Mouse (Mus musculus) hindbrain, embryonic 12.5 days (tissue): Measurements from ENCODE around the gene Zfp69. TPM values are rescaled to one million over a fixed set of nuclear protein-coding genes. Genes with fewer than 3 reads are reported as not detected.

ENCODE experiments used
- ATAC-seq: fragments of 200-750 bp; cut with Nextera tagmentation; 2 replicates; pipeline ENCODE4 v1.8.0; 2017; ENCODE audit warnings: moderate TSS enrichment; ENCODE audit not compliant: low FRiP score
- H3K27ac ChIP-seq: fragments of 300-500 bp; sonication (generic); 2 replicates; pipeline ENCODE4 v1.5.1; 2016; ENCODE audit warnings: mild to moderate bottlenecking
- H3K27me3 ChIP-seq: fragments of 300-500 bp; sonication (generic); 2 replicates; pipeline ENCODE4 v1.6.1; 2016; ENCODE audit warnings: mild to moderate bottlenecking
- H3K36me3 ChIP-seq: fragments of 300-500 bp; sonication (generic); 2 replicates; pipeline ENCODE4 v1.6.1; 2016; ENCODE audit warnings: mild to moderate bottlenecking
- H3K4me1 ChIP-seq: fragments of 300-500 bp; sonication (generic); 2 replicates; pipeline ENCODE4 v1.6.1; 2016
- H3K4me2 ChIP-seq: fragments of 300-500 bp; sonication (generic); replicated peaks from 2 replicates; pipeline ENCODE4 v1.6.1; 2016; ENCODE audit warnings: mild to moderate bottlenecking
- H3K4me3 ChIP-seq: fragments of 300-500 bp; sonication (generic); 2 replicates; pipeline ENCODE4 v1.5.1; 2016; ENCODE audit warnings: mild to moderate bottlenecking
- H3K9ac ChIP-seq: fragments of 300-500 bp; sonication (generic); 2 replicates; pipeline ENCODE4 v1.6.1; 2016; ENCODE audit warnings: mild to moderate bottlenecking, moderate library complexity
- H3K9me3 ChIP-seq: fragments of 300-500 bp; sonication (generic); replicated peaks from 2 replicates; pipeline ENCODE4 v1.6.1; 2016; ENCODE audit warnings: mild to moderate bottlenecking
- WGBS: fragments of 180-500 bp; shearing (Covaris S2); methylation state at CpG from one replicate; pipeline ENCODE4 v1.1.7; 2016; 5-methylcytosine and 5-hydroxymethylcytosine counted together
- polyA plus RNA-seq: library from polyadenylated mRNA; unstranded; fragments of >200 nt; fragmentation: Nextera tagmentation; extraction: Ambion mirVana; gene quantifications from 2 replicates; pipeline ENCODE4 v1.2.1, GENCODE M21; 2016

The Zfp69 gene
- polyA plus RNA-seq, 1 experiment from 2014 or later, result 10.1 TPM

DNA sequence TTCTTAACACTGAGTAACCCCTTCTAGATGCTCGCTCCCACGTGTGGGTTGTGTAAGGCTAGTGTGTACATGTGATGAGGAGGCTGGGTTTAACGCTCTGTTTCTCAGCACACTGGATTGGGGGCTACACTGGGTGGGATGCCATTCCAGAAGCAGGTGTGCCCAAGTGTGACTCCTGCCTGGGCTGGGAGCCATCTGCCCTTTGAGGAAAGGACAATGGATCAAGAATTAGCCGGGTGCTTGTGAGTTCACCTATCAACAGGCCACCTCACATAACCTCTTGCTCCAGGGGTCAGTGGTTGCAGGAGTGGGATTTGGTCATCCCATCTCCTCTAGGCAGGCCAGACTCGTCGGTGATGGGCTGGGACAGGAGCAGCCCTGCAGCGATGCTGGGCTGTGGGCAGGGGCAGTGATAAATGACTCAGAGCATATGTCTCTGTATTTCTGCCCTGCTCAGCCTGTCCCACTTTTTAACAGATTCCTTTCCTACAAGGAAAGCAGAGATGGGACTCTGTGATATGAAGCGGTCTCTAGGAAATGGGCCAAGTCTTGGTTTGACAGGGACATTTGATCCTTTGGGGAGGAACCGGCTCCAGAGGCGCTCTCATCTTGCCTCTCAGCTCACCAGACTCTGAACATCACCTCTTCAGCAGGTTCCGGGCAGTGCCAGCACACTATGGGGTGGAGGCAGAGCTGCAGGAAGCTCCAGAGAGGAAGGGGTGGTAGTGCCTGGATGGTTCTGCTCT is 57.7 kb downstream of the Zfp69 start:
- H3K4me3 ChIP-seq, result no peak overlapping the region
- H3K27me3 ChIP-seq, result 0 out of 2 replicates have a peak, but pooled peaks cover 2% of the 10 kb centered on the region
- WGBS, result 77% methylated on average over 11 of the region's 11 CpGs
- H3K4me1 ChIP-seq, result peaks cover 20% of the 10 kb centered on the region
- H3K27ac ChIP-seq, result no peak overlapping the region
- H3K9ac ChIP-seq, result no peak overlapping the region
- no peaks in the 10 kb centered on the region for H3K9me3 ChIP-seq
- H3K4me2 ChIP-seq, result no peak overlapping the region
- H3K36me3 ChIP-seq, result no peaks in the 10 kb centered on the region
- ATAC-seq, result no peak

DNA sequence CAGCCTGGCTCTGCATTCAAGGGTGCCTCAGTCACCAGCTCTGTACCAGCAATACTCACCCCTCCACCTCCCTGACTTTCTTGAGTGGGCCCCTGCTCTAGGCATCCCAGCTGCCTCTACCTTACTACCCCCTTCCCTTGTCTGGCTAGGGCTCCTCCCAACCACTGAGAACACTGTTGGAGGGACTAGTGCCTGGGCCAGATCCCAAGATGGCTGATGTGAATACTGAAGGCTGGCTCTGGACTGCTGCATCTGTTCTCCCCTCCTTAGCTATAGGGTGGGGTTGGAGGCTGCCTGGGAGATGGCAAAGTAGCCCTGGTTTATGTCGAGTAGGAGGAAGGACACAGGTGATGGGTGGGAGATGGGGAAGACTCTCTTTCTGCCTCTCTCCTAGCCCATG is 59.0 kb downstream of the Zfp69 start:
- H3K9me3 ChIP-seq, result no peaks in the 10 kb centered on the region
- whole genome bisulfite sequencing, result 74% methylated on average over 1 of the region's 1 CpGs
- H3K9ac ChIP-seq, result no peak overlapping the region
- no peaks in the 10 kb centered on the region for H3K36me3 ChIP-seq
- no peak overlapping the region for H3K4me3 ChIP-seq
- H3K4me1 ChIP-seq, result peaks cover 20% of the 10 kb centered on the region
- H3K27me3 ChIP-seq, result 0 out of 2 replicates have a peak, but pooled peaks cover 2% of the 10 kb centered on the region
- no peak for ATAC-seq
- no peak overlapping the region for H3K27ac ChIP-seq
- H3K4me2 ChIP-seq, result no peak overlapping the region

DNA sequence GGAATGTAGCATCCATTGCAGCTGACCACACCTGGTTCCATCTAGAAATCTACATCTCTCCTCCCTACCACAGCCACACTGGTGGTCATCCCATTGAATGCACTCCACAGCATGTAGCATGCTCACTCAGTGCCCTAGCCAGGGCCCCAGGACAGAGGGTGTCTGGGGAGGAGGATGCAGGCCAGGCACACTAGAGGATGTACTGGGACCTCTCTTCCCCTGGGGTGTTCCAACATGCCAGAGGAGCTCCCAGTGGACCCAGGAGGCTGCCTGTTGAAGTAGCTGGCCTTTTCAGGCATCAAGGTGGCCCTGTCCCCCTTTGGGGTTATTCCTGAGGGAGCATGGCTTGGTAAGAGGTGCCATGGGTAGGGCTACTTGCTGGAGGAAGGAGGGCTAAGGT is 59.5 kb downstream of the Zfp69 start:
- H3K9me3 ChIP-seq, result no peaks in the 10 kb centered on the region
- H3K9ac ChIP-seq, result no peak overlapping the region
- no peak overlapping the region for H3K27ac ChIP-seq
- H3K36me3 ChIP-seq, result no peaks in the 10 kb centered on the region
- peaks cover 20% of the 10 kb centered on the region for H3K4me1 ChIP-seq
- ATAC-seq, result no peak
- 0 out of 2 replicates have a peak, but pooled peaks cover 2% of the 10 kb centered on the region for H3K27me3 ChIP-seq
- H3K4me2 ChIP-seq, result no peak overlapping the region
- no peak overlapping the region for H3K4me3 ChIP-seq

DNA sequence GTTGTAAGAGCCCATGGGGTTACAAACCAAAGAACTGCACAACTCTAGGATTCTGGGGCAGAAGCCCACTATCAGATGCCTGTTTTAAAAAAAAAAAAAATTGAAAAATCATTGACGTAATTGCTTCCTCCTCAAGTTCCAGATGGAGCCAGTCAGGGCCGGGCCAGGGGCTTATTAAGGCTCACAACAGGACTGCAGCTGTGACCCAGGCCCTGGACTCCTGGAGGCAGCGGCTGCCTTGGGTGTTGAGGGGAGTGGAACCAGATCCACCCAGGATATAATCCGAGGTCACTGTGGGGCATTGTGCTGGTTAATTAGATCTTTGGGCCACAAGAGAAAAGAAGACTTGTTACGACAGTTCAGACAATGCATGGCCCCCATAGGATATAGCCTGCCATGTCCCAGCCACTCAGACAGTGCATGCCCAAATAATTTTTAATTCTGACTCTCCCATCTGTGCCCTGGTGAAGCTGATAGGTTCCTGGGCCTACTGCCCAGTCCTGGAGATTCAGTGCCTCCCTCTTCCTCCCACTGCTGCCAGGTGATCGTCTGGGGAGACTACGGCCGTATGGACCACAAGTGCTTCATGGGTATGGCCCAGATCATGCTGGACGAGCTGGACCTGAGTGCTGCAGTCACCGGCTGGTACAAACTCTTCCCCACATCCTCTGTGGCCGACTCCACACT is 60.6 kb downstream of the Zfp69 start:
- 0 out of 2 replicates have a peak, but pooled peaks cover 9% of the 10 kb centered on the region for H3K27me3 ChIP-seq
- no peak overlapping the region for H3K4me3 ChIP-seq
- peak; percentile 73 for ATAC-seq
- H3K4me2 ChIP-seq, result no peak overlapping the region
- no peaks in the 10 kb centered on the region for H3K36me3 ChIP-seq
- WGBS, result 60% methylated on average over 11 of the region's 11 CpGs
- peaks cover 23% of the 10 kb centered on the region for H3K4me1 ChIP-seq
- no peaks in the 10 kb centered on the region for H3K9me3 ChIP-seq
- no peak overlapping the region for H3K9ac ChIP-seq
- H3K27ac ChIP-seq, result peak overlapping the region; percentile 53

DNA sequence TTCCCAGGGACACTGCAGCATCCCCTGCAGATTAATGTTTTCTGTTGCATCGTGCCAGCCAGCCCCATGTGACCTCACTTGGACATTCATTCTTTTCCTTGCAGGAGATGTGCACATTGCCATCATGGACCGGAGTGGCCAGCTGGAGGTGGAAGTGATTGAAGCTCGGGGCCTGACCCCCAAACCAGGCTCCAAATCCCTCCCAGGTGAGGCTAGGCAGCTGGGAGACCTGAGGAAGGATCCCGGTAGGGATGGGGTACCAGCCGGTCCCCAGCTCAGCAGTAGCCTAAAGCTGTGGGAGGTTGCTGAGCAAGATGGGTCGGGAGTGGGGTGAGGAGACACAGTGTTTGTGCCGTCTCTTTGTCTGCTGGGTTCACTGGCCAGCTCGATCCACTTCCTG is 62.6 kb downstream of the Zfp69 start:
- Histone ChIP-seq H3K4me2 (no peak overlapping the region), H3K4me3 (no peak overlapping the region), H3K9me3 (no peaks in the 10 kb centered on the region), H3K9ac (no peak overlapping the region), H3K4me1 (peaks cover 28% of the 10 kb centered on the region), H3K27me3 (0 out of 2 replicates have a peak, but pooled peaks cover 9% of the 10 kb centered on the region), H3K36me3 (no peaks in the 10 kb centered on the region), H3K27ac (no peak overlapping the region)
- WGBS, result 74% methylated on average over 8 of the region's 8 CpGs
- no peak for ATAC-seq

- no peak for ATAC-seq
- Histone ChIP-seq H3K27ac (no peak overlapping the region), H3K4me2 (no peak overlapping the region), H3K9me3 (no peaks in the 10 kb centered on the region), H3K4me3 (no peak overlapping the region), H3K27me3 (0 out of 2 replicates have a peak, but pooled peaks cover 9% of the 10 kb centered on the region), H3K4me1 (peaks cover 35% of the 10 kb centered on the region), H3K36me3 (no peaks in the 10 kb centered on the region), H3K9ac (no peak overlapping the region)
- 33% methylated on average over 8 of the region's 8 CpGs for WGBS
Observed at GRCm38 (mm10) chr4:120887381-120888112, 64.0 kb downstream of the Zfp69 start.

- peaks cover 42% of the 10 kb centered on the region for H3K4me1 ChIP-seq
- 0 out of 2 replicates have a peak, but pooled peaks cover 9% of the 10 kb centered on the region for H3K27me3 ChIP-seq
- H3K9ac ChIP-seq, result no peak overlapping the region
- H3K27ac ChIP-seq, result no peak overlapping the region
- no peak overlapping the region for H3K4me2 ChIP-seq
- H3K36me3 ChIP-seq, result no peaks in the 10 kb centered on the region
- H3K4me3 ChIP-seq, result no peak overlapping the region
- H3K9me3 ChIP-seq, result no peaks in the 10 kb centered on the region
- no peak for ATAC-seq
- 86% methylated on average over 5 of the region's 5 CpGs for WGBS
Observed at GRCm38 (mm10) chr4:120886811-120887210, 64.7 kb downstream of the Zfp69 start.

DNA sequence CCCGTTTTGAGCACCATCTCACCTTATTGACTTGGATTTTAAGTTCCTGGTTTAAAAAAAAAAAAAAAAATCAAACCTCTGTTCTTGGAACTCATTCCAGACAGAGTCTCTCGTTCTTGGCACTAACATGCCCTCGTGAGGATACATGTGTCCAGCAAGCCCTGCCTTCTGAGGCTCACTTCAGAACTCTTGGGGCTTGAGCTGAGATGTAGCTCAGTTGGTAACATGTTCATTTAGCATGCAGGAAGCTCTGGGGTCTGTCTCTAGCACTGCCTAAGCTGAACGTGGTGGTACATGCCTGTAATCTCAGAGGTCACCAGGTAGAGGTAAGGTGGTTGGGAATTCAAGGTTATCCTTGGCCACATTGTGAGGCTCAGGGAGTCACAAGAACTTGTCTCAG is 65.4 kb downstream of the Zfp69 start:
- no peak for ATAC-seq
- Histone ChIP-seq H3K9me3 (no peaks in the 10 kb centered on the region), H3K36me3 (no peaks in the 10 kb centered on the region), H3K4me2 (no peak overlapping the region), H3K4me3 (no peak overlapping the region), H3K27ac (no peak overlapping the region), H3K4me1 (peaks cover 44% of the 10 kb centered on the region), H3K27me3 (0 out of 2 replicates have a peak, but pooled peaks cover 7% of the 10 kb centered on the region), H3K9ac (no peak overlapping the region)
- WGBS, result 48% methylated on average over 4 of the region's 4 CpGs

DNA sequence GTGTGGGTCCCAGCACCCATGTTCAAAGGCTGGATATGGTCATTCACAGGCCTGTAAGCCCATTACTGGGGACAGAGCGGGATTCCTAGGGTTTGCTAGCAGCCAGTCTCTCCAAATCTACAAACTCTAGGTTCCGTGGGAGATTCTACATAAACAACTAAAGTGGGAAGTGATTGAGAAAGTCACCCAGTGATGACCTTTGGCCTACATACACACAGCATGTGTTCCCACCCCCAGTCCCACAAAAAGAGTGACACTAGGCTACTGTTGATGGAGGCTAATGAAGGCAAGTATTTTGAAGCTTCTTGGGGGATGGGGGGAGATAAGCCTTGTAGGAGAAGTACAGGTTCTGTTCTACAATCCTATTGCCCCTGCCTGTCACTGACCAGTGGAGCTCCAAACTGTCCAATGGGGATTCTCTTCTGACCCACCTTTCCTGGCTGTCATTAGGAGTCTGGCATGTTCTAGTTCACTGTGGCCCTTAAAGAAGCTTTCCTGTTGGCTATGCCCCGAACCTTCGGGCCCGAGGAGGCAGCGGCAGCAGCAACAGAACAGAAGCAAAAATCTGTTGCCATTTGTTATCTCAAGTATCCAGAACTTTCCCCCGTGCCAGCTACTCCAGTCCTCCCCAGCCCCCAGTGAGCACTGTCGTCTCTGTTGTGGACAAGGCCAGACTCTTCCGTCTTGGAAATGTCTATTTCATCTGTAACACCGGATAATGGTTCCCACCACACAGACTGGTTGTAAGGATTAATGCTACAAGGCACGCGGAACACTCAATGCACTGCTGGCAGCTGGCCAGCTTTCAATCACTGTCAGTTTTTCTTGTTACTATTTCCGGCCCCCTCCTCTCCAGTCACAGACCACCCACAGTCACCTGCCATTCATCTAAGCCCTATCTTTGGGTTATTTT is 66.0 kb downstream of the Zfp69 start:
- ATAC-seq, result no peak
- H3K27me3 ChIP-seq, result 0 out of 2 replicates have a peak, but pooled peaks cover 10% of the 10 kb centered on the region
- WGBS, result 39% methylated on average over 13 of the region's 13 CpGs

GRCm38 (mm10) chr4:120882002-120882625 is 69.4 kb downstream of the Zfp69 start:
- Histone ChIP-seq H3K27me3 (0 out of 2 replicates have a peak, but pooled peaks cover 12% of the 10 kb centered on the region), H3K4me2 (no peak overlapping the region), H3K4me3 (no peak overlapping the region), H3K36me3 (no peaks in the 10 kb centered on the region), H3K9ac (no peak overlapping the region), H3K4me1 (peaks cover 36% of the 10 kb centered on the region), H3K27ac (no peak overlapping the region), H3K9me3 (no peaks in the 10 kb centered on the region)
- ATAC-seq, result peak; percentile 84
- 26% methylated on average over 5 of the region's 5 CpGs for WGBS

More for the DNA sequence above, 66.0 kb downstream of the Zfp69 start:
- Histone ChIP-seq H3K36me3 (no peaks in the 10 kb centered on the region), H3K4me2 (no peak overlapping the region), H3K4me1 (peaks cover 39% of the 10 kb centered on the region), H3K27ac (no peak overlapping the region), H3K4me3 (no peak overlapping the region), H3K9ac (no peak overlapping the region), H3K9me3 (no peaks in the 10 kb centered on the region)

DNA sequence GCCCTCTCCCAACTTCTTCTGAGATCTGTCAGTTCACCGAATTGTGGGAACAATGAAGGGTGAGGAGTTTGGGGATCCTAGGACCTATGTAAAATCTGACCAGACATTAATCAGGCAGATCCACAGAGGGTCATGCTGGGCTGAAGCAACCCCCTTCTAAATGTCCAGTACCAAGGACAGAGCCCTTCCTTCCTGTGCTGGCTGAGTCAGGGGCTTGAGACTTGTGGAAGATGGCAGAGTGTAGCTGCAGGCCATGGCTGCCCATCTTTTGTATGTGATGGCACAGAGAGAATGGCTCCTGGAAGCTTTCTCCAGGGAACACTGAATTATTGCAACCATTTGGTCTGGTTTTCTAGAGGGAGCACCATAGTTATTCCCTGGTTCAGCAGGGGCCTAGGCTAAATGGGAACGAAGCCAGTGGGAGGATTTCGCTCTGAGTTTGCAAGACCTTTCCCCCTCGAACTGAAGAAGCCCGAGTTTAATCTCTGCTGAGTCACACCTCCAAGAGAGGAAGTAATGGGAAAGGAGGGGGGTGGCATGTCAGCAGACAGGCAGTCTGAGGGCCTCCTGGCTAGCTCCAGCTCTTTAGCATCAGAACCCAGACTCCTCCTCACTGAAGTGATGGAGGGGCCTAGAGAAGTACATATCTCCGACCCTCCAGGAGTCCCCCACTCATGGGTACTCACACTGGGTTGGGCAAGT is 70.6 kb downstream of the Zfp69 start:
- Histone ChIP-seq H3K4me3 (no peak overlapping the region), H3K27me3 (0 out of 2 replicates have a peak, but pooled peaks cover 6% of the 10 kb centered on the region), H3K4me2 (no peak overlapping the region), H3K9ac (no peak overlapping the region), H3K9me3 (no peaks in the 10 kb centered on the region), H3K27ac (no peak overlapping the region), H3K36me3 (no peaks in the 10 kb centered on the region), H3K4me1 (peaks cover 33% of the 10 kb centered on the region)
- no peak for ATAC-seq
- WGBS, result 66% methylated on average over 6 of the region's 6 CpGs
